Mouse (Mus musculus) forebrain, embryonic 11.5 days (tissue): ENCODE measurements around the gene Olfr1423. TPM values are rescaled to one million over a fixed set of nuclear protein-coding genes. Genes with fewer than 3 reads are reported as not detected.

Source experiments
- ATAC-seq: fragments of 200-750 bp; cut with Nextera tagmentation; replicated peaks from 2 replicates; pipeline ENCODE4 v1.8.0; 2017; ENCODE audit warnings: moderate TSS enrichment; ENCODE audit not compliant: low FRiP score
- DNase-seq: peaks from one replicate; pipeline ENCODE4 v3.0.0-alpha.2; 2017; ENCODE audit warnings: low spot score
- H3K27ac ChIP-seq: fragments of 300-500 bp; sonication (generic); 2 replicates; pipeline ENCODE4 v1.5.1; 2014; ENCODE audit warnings: low read depth, low read length
- H3K27me3 ChIP-seq: fragments of 300-500 bp; sonication (generic); 2 replicates; pipeline ENCODE4 v1.6.1; 2014; ENCODE audit warnings: mild to moderate bottlenecking, low read length, mixed read lengths; ENCODE audit not compliant: control insufficient read depth, insufficient read depth
- H3K36me3 ChIP-seq: fragments of 300-500 bp; sonication (generic); 2 replicates; pipeline ENCODE4 v1.6.1; 2014; ENCODE audit warnings: mild to moderate bottlenecking, low read length, moderate library complexity, mixed read lengths; ENCODE audit not compliant: control insufficient read depth, insufficient read depth
- H3K4me1 ChIP-seq: fragments of 300-500 bp; sonication (generic); replicated peaks from 2 replicates; pipeline ENCODE4 v1.6.1; 2014; ENCODE audit warnings: low read length, mixed read lengths; ENCODE audit not compliant: control insufficient read depth, insufficient read depth
- H3K4me2 ChIP-seq: fragments of 300-500 bp; sonication (generic); 2 replicates; pipeline ENCODE4 v1.6.1; 2014; ENCODE audit warnings: low read depth, mild to moderate bottlenecking, low read length, moderate library complexity, mixed read lengths; ENCODE audit not compliant: severe bottlenecking
- H3K4me3 ChIP-seq: fragments of 300-500 bp; sonication (generic); 2 replicates; pipeline ENCODE4 v1.5.1; 2014; ENCODE audit warnings: low read depth, low read length
- H3K9ac ChIP-seq: fragments of 300-500 bp; sonication (generic); 2 replicates; pipeline ENCODE4 v1.6.1; 2014; ENCODE audit warnings: low read length
- H3K9me3 ChIP-seq: fragments of 300-500 bp; sonication (generic); 2 replicates; pipeline ENCODE4 v1.6.1; 2016; ENCODE audit warnings: low read length, mixed read lengths; ENCODE audit not compliant: control insufficient read depth
- WGBS: fragments of 180-500 bp; shearing (Covaris S2); extraction: QIAGEN DNeasy Blood & Tissue Kit; methylation state at CpG from one replicate; pipeline ENCODE4 v1.1.7; 2014; 5-methylcytosine and 5-hydroxymethylcytosine counted together
- polyA plus RNA-seq: library from polyadenylated mRNA; unstranded; fragments of >200 nt; fragmentation: Nextera tagmentation; extraction: Ambion mirVana; gene quantifications from 2 replicates; pipeline ENCODE4 v1.2.1, GENCODE M21; 2014

Gene Olfr1423
- polyA plus RNA-seq, 1 experiment from 2014 or later, result not detected

DNA sequence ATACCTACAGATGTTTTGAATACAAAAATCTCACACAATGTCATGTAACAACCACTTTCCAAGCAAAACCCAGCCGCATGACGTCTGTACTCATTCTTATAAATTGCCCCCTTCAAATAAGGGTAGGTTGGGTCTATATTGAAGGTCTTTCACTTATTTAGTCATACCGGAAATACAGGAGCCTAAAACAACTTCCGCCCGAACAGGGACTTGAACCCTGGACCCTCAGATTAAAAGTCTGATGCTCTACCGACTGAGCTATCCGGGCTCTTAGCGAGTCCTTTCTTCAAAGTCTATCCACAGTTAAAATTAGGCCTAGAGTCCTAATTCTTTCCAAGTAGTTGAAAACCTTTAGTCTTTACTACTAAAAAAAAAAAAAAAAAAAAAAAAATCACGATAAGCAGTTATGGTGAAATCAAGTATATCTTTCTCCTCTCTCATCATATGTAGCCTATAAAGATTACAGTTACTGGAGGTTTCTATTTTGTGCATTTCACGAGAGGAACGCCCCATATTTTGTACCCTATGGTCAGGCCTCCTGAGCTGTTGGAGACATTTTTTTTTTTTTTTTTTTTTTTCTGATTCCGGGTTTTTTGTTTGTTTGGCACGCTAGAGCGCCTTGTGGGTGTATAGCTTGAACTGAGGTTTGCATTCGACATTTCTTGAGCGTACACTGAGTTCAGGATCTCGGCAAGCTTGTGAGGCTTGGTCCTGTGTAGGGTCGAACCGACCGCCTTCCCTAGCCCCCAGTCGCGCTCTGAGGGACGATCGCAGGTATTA is 31.4 kb downstream of the Olfr1423 start:
- Histone ChIP-seq H3K9ac (peak overlapping the region; percentile 71), H3K9me3 (no peaks in the 10 kb centered on the region), H3K4me3 (peak overlapping the region; percentile 49), H3K4me1 (no peaks in the 10 kb centered on the region), H3K27me3 (no peaks in the 10 kb centered on the region), H3K27ac (peak overlapping the region; percentile 90), H3K4me2 (peak overlapping the region; percentile 48), H3K36me3 (no peaks in the 10 kb centered on the region)
- peak; percentile 84 for DNase-seq
- ATAC-seq, result peak; percentile 22
- under 1% methylated on average over 24 of the region's 24 CpGs for whole genome bisulfite sequencing

DNA sequence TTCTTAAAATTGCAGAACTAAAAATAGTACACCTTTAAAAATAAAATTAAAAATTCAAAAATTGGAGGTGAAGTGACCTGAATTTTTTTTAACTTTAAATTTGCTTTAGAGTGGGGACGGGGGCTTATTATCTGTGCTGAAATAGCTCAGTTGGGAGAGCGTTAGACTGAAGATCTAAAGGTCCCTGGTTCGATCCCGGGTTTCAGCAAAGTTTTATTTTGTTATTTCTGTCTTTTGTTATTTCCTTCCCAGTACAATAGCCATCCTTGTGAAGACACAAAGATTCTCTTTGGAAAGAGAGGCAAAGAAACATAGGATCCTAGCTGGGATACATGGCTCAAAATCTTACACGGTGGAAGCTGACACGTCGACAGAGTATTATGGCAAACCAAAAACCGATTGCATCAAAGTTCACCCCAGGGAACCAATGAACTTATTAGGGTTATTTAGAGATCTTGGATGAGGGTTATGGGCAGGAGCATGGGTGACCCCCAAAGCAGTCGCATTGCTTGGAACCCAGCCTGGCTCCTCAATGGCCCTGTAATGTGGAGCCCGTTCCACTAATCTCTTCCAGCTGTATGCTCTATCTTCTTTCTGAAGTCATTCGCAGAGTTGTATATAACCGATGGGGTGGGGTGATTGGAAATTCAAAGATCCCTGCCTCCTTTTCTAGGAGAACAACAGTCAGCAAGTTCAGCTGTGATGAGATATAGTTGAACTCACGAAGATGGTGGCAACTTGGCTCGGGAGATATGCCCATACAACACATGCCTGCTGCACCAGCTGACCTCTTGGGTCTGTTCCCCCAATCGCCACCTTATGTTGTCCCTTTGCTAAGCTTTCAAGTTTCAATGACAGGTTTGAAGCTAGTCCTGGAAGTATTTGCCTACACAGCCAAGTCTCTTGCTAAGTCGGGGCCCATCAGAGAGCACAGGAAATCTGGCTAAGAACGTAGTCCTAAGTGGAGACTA is 32.4 kb downstream of the Olfr1423 start:
- Histone ChIP-seq H3K27me3 (no peaks in the 10 kb centered on the region), H3K4me1 (no peaks in the 10 kb centered on the region), H3K27ac (no peak overlapping the region), H3K4me2 (no peak overlapping the region), H3K4me3 (no peak overlapping the region), H3K9ac (no peak overlapping the region), H3K9me3 (no peaks in the 10 kb centered on the region), H3K36me3 (no peaks in the 10 kb centered on the region)
- DNase-seq, result no peak
- 19% methylated on average over 17 of the region's 17 CpGs for WGBS
- no peak for ATAC-seq

DNA sequence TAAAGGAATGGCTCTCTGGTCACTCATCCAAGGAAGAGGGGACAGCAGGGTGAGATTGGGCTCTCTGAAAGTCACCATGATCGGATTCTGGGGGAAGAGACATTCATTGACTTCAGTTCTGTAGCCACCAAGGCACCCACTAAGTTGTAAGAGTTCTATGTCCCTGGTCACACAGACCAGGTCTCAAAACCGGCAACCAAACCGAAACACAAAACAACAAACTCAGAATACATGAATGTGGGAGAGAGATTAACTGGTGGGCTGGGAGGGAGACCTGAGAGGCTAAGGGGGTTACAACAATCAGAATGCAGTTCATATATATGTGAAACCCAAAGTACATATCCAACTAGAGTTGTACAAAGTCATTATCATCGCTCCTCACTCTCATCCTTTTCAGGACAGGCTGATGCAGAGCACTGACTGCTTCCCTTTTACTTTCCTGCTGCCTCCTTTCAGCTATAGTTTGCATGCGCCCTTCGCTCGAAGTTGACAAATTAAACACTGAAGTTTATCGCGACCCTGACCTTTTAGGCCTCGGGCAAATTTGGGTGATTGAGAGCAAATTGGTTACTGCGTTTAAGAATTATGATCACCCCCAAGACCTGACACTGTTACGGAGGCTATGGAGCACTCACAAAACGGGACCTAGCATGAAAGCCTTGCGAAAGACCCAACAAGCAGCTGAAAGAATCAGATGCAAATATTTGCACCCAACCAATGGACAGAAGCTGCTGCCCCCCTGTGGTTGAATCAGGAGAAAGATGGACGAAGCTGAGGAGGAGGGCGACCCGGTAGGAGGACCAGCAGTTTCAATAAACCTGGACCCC is 33.8 kb downstream of the Olfr1423 start:
- Histone ChIP-seq H3K9ac (0 out of 2 replicates have a peak overlapping the region, but pooled peaks have one; percentile 2), H3K36me3 (no peaks in the 10 kb centered on the region), H3K4me2 (peak overlapping the region; percentile 70), H3K9me3 (no peaks in the 10 kb centered on the region), H3K4me1 (no peaks in the 10 kb centered on the region), H3K4me3 (peak overlapping the region; percentile 44), H3K27me3 (no peaks in the 10 kb centered on the region), H3K27ac (no peak overlapping the region)
- DNase-seq, result peak; percentile 78
- no peak for ATAC-seq
- WGBS, result 9% methylated on average over 17 of the region's 17 CpGs

DNA sequence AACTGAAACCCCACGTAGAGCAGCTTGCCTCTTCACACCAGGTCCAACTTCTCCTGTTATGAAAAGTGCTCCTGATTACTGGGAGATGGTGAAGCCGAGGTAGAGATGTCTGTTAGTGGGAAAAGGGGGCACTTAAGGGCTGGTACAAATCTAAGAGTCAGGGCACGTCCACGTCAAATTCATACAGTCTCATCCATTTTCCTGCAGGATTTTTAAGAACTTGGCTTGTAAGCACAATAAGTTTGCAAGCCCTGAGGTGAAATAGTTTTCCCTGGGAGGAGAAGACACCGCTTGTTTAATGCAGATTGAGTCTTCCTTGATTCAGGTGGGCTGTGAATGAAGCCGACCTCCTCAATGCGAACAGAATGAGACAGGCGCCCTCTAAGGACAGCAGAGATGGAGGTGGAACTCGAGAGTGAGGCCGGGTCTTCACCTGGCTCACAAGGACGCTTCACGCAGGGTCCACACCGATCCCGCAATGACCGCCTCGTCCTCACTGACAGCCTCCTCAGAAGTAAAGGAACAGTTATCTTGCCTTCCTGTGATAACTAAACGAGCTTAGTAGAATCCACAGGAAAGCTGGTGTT is 34.7 kb downstream of the Olfr1423 start:
- Histone ChIP-seq H3K27me3 (no peaks in the 10 kb centered on the region), H3K27ac (no peak overlapping the region), H3K36me3 (no peaks in the 10 kb centered on the region), H3K4me1 (no peaks in the 10 kb centered on the region), H3K4me3 (peak overlapping the region; percentile 44), H3K9me3 (no peaks in the 10 kb centered on the region), H3K9ac (peak overlapping the region; percentile 54), H3K4me2 (peak overlapping the region; percentile 70)
- under 1% methylated on average over 17 of the region's 17 CpGs for WGBS
- ATAC-seq, result no peak
- peak; percentile 55 for DNase-seq

DNA sequence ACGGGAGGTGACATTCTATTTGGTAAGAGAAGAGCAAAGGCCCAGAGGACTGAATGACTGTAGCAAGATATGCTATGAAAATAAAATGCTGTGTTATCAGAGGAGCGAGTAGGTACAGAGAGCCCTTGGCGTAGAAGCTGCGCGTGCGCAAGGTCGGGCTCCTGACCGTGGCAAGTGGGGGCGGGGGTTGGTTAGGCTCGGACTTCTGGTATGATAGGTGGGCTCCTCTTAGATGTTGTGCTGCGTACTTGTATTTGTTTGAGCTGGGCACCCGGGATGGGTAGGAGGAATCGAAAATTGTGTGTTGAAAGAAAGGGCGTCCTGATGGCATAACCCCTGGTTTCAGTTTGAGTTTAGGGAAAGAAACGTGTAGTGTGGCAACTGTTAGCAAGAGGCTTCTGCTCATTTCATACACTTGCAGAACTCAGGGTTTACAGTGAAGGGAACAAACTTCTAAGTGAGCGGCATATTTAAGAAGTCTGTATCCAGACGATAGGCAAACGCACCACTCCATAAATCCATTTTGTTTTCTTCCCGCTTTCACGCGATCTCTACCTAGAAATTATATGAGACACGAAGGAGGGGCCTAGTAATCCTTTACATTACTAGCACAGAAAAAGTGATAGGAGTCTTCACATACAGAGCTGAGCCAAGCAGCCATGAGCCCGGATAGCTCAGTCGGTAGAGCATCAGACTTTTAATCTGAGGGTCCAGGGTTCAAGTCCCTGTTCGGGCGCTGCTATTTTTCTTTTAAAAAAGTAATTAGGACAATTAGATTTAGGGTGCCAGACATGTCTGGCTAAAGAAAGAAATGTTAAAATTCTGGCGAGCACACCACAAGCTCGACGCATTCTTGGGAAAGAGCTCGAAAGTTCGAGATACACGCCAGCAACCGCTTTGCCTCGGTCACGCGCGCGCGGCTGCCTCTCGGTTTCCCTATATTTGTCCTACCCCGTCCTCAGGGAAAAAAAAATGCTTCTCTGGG is 35.4 kb downstream of the Olfr1423 start:
- peak overlapping the region; percentile 44 for H3K4me3 ChIP-seq
- H3K36me3 ChIP-seq, result no peaks in the 10 kb centered on the region
- H3K4me1 ChIP-seq, result no peaks in the 10 kb centered on the region
- no peaks in the 10 kb centered on the region for H3K27me3 ChIP-seq
- ATAC-seq (peak; percentile 77), DNase-seq (peak; percentile 93)
- peak overlapping the region; percentile 54 for H3K9ac ChIP-seq
- no peaks in the 10 kb centered on the region for H3K9me3 ChIP-seq
- under 1% methylated on average over 41 of the region's 41 CpGs for WGBS
- no peak overlapping the region for H3K27ac ChIP-seq
- H3K4me2 ChIP-seq, result peak overlapping the region; percentile 70

DNA sequence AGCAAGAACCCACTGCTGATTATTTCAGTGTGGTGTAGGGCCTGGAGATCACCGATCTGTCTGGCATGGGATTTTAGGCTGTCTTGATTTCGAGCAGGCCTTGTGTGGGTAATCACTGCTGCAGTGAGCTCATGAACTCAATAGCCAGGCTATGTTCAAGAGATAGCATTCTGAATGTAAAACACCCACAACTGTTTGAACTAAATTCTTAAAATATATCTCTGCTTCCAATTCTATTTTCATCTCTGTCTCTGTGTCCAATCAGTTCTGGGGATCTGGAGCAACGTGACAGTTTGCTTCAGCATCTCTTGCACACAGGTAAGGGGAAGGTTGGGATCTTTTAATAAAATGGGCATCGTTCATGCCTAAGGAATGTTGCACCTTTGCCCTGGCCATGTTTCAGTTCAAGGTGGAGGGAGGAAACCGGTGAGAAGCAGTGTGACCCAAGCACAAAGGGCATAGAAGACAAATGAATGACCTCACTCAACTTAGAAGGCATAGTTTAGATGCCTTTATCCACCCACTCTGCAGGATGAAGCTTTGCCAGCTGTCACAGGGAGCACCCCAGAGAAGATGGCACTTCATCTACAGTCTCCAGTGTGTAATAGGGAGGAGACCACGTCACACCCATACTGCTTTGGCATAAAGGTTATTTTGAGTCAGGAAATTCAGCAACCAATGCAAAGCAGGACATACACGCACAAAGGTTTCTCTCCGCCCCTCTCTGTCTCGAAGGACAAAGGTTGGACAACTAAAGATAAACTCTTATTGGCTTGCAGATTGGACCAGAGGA is 36.7 kb downstream of the Olfr1423 start:
- peak overlapping the region; percentile 46 for H3K9ac ChIP-seq
- DNase-seq, result no peak
- 68% methylated on average over 9 of the region's 9 CpGs for WGBS
- H3K4me1 ChIP-seq, result no peaks in the 10 kb centered on the region
- H3K27me3 ChIP-seq, result no peaks in the 10 kb centered on the region
- peak overlapping the region; percentile 70 for H3K4me2 ChIP-seq
- peak overlapping the region; percentile 44 for H3K4me3 ChIP-seq
- H3K36me3 ChIP-seq, result no peaks in the 10 kb centered on the region
- H3K9me3 ChIP-seq, result no peaks in the 10 kb centered on the region
- no peak for ATAC-seq
- no peak overlapping the region for H3K27ac ChIP-seq

DNA sequence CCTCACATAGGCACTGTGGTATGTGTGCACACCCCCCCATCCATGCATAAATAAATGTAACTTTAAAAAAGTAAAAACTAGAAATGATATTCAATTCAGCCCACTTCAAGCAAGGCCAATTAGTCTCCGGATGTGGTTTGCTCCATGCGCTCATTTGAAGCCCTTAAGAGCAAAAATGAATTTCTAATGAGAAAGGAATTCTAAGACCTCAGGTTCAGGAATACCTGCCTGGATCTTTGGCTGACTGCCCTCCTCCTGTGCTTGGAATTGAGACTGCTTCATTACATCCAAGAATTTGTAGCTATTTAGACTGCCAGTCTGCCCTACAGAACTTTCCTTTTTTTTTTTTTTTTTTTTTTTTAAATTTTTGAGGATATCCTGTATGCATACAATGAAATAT is 37.5 kb downstream of the Olfr1423 start:
- Histone ChIP-seq H3K4me3 (no peak overlapping the region), H3K4me1 (no peaks in the 10 kb centered on the region), H3K27ac (no peak overlapping the region), H3K9ac (no peak overlapping the region), H3K4me2 (no peak overlapping the region), H3K36me3 (no peaks in the 10 kb centered on the region), H3K9me3 (no peaks in the 10 kb centered on the region), H3K27me3 (no peaks in the 10 kb centered on the region)
- ATAC-seq (no peak), DNase-seq (no peak)
- WGBS, result 91% methylated on average over 2 of the region's 2 CpGs
